Mouse (Mus musculus) neural tube, embryonic 11.5 days (tissue): Measurements from ENCODE around the gene Kl. TPM values are rescaled to one million over a fixed set of nuclear protein-coding genes. Genes with fewer than 3 reads are reported as not detected.
A peak's percentile ranks its signal among the peaks of the same experiment; 100 is the strongest.

Source experiments
- ATAC-seq: fragments of 200-750 bp; cut with Nextera tagmentation; 2 replicates; pipeline ENCODE4 v1.8.0; 2017; ENCODE audit warnings: moderate number of reproducible peaks, mild to moderate bottlenecking, moderate TSS enrichment, moderate library complexity; ENCODE audit not compliant: insufficient read depth, low FRiP score, low TSS enrichment
- DNase-seq: peaks from one replicate; pipeline ENCODE4 v3.0.0-alpha.2; 2015; ENCODE audit warnings: low spot score
- H3K27ac ChIP-seq: fragments of 300-500 bp; sonication (generic); 2 replicates; pipeline ENCODE4 v1.5.1; 2014; ENCODE audit warnings: low read depth, mild to moderate bottlenecking, low read length
- H3K27me3 ChIP-seq: fragments of 300-500 bp; sonication (generic); 2 replicates; pipeline ENCODE4 v1.6.1; 2014; ENCODE audit warnings: mild to moderate bottlenecking, low read length, mixed read lengths; ENCODE audit not compliant: control insufficient read depth, insufficient read depth
- H3K36me3 ChIP-seq: fragments of 300-500 bp; sonication (generic); 2 replicates; pipeline ENCODE4 v1.6.1; 2014; ENCODE audit warnings: mild to moderate bottlenecking, low read length, moderate library complexity, mixed read lengths; ENCODE audit not compliant: control insufficient read depth, insufficient read depth
- H3K4me1 ChIP-seq: fragments of 300-500 bp; sonication (generic); 2 replicates; pipeline ENCODE4 v1.6.1; 2014; ENCODE audit warnings: low read length, mixed read lengths; ENCODE audit not compliant: control insufficient read depth, insufficient read depth
- H3K4me2 ChIP-seq: fragments of 300-500 bp; sonication (generic); 2 replicates; pipeline ENCODE4 v1.6.1; 2014; ENCODE audit warnings: low read depth, mild to moderate bottlenecking, moderate library complexity
- H3K4me3 ChIP-seq: fragments of 300-500 bp; sonication (generic); 2 replicates; pipeline ENCODE4 v1.5.1; 2014; ENCODE audit warnings: low read depth, low read length
- H3K9ac ChIP-seq: fragments of 300-500 bp; sonication (generic); 2 replicates; pipeline ENCODE4 v1.6.1; 2014; ENCODE audit warnings: mild to moderate bottlenecking, low read length
- H3K9me3 ChIP-seq: fragments of 300-500 bp; sonication (generic); 2 replicates; pipeline ENCODE4 v1.6.1; 2016; ENCODE audit warnings: low read length; ENCODE audit not compliant: control insufficient read depth
- WGBS: fragments of 180-500 bp; shearing (Covaris S2); extraction: QIAGEN DNeasy Blood & Tissue Kit; methylation state at CpG from one replicate; pipeline ENCODE4 v1.1.7; 2014; 5-methylcytosine and 5-hydroxymethylcytosine counted together
- polyA plus RNA-seq: library from polyadenylated mRNA; unstranded; fragments of >200 nt; fragmentation: Nextera tagmentation; extraction: Ambion mirVana; gene quantifications from 2 replicates; pipeline ENCODE4 v1.2.1, GENCODE M21; 2014

Kl gene
- polyA plus RNA-seq, 1 experiment from 2014 or later, result 0.32 TPM

- H3K4me3 ChIP-seq, result no peak overlapping the region
- WGBS, result 76% methylated on average over 5 of the region's 5 CpGs
- no peak for ATAC-seq
Measured at GRCm38 (mm10) chr5:151018450-151018849, 66.0 kb downstream of the Kl start.

GRCm38 (mm10) chr5:151018959-151019358 is 66.6 kb downstream of the Kl start:
- WGBS, result 55% methylated on average over 5 of the region's 5 CpGs
- no peaks in the 10 kb centered on the region for H3K9me3 ChIP-seq
- H3K27me3 ChIP-seq, result no peaks in the 10 kb centered on the region
- H3K4me1 ChIP-seq, result 0 out of 2 replicates have a peak, but pooled peaks cover 3% of the 10 kb centered on the region
- no peak overlapping the region for H3K9ac ChIP-seq
- no peaks in the 10 kb centered on the region for H3K36me3 ChIP-seq
- H3K4me3 ChIP-seq, result no peak overlapping the region
- H3K27ac ChIP-seq, result no peak overlapping the region
- ATAC-seq (no peak), DNase-seq (no peak)
- no peak overlapping the region for H3K4me2 ChIP-seq

More at GRCm38 (mm10) chr5:151018450-151018849, 66.0 kb downstream of the Kl start:
- Histone ChIP-seq H3K9ac (no peak overlapping the region), H3K4me1 (0 out of 2 replicates have a peak, but pooled peaks cover 3% of the 10 kb centered on the region), H3K27ac (no peak overlapping the region), H3K9me3 (no peaks in the 10 kb centered on the region), H3K27me3 (no peaks in the 10 kb centered on the region), H3K36me3 (no peaks in the 10 kb centered on the region), H3K4me2 (no peak overlapping the region)
- no peak for DNase-seq

GRCm38 (mm10) chr5:151020031-151020820 is 67.8 kb downstream of the Kl start:
- WGBS, result 79% methylated on average over 13 of the region's 13 CpGs

GRCm38 (mm10) chr5:151020831-151021230 is 68.4 kb downstream of the Kl start:
- DNase-seq, result no peak
- no peak for ATAC-seq
- Histone ChIP-seq H3K27me3 (no peaks in the 10 kb centered on the region), H3K27ac (no peak overlapping the region), H3K4me2 (no peak overlapping the region), H3K9me3 (no peaks in the 10 kb centered on the region), H3K4me1 (0 out of 2 replicates have a peak, but pooled peaks cover 3% of the 10 kb centered on the region), H3K9ac (no peak overlapping the region), H3K36me3 (no peaks in the 10 kb centered on the region), H3K4me3 (no peak overlapping the region)
- 82% methylated on average over 14 of the region's 14 CpGs for WGBS

More at GRCm38 (mm10) chr5:151020031-151020820, 67.8 kb downstream of the Kl start:
- Histone ChIP-seq H3K9me3 (no peaks in the 10 kb centered on the region), H3K36me3 (no peaks in the 10 kb centered on the region), H3K27me3 (no peaks in the 10 kb centered on the region), H3K27ac (no peak overlapping the region), H3K4me1 (0 out of 2 replicates have a peak, but pooled peaks cover 3% of the 10 kb centered on the region), H3K9ac (no peak overlapping the region), H3K4me2 (no peak overlapping the region), H3K4me3 (no peak overlapping the region)
- DNase-seq (no peak), ATAC-seq (no peak)

- DNase-seq (no peak), ATAC-seq (no peak)
- Histone ChIP-seq H3K27me3 (no peaks in the 10 kb centered on the region), H3K36me3 (no peaks in the 10 kb centered on the region), H3K4me3 (no peak overlapping the region), H3K4me1 (0 out of 2 replicates have a peak, but pooled peaks cover 3% of the 10 kb centered on the region), H3K27ac (no peak overlapping the region), H3K4me2 (no peak overlapping the region), H3K9ac (no peak overlapping the region), H3K9me3 (no peaks in the 10 kb centered on the region)
- WGBS, result 80% methylated on average over 7 of the region's 7 CpGs
Measured at GRCm38 (mm10) chr5:151022026-151022425, 69.6 kb downstream of the Kl start.

GRCm38 (mm10) chr5:151022939-151023338 is 70.5 kb downstream of the Kl start:
- no peak overlapping the region for H3K4me2 ChIP-seq
- H3K27ac ChIP-seq, result no peak overlapping the region
- H3K9ac ChIP-seq, result no peak overlapping the region
- ATAC-seq (no peak), DNase-seq (no peak)
- H3K4me1 ChIP-seq, result 0 out of 2 replicates have a peak, but pooled peaks cover 3% of the 10 kb centered on the region
- H3K27me3 ChIP-seq, result no peaks in the 10 kb centered on the region
- WGBS, result 23% methylated on average over 1 of the region's 1 CpGs
- H3K36me3 ChIP-seq, result no peaks in the 10 kb centered on the region
- no peak overlapping the region for H3K4me3 ChIP-seq
- H3K9me3 ChIP-seq, result no peaks in the 10 kb centered on the region

GRCm38 (mm10) chr5:151023461-151023860 is 71.1 kb downstream of the Kl start:
- no peak overlapping the region for H3K27ac ChIP-seq
- no peak overlapping the region for H3K4me2 ChIP-seq
- H3K4me3 ChIP-seq, result no peak overlapping the region
- DNase-seq, result peak; percentile 26
- H3K27me3 ChIP-seq, result no peaks in the 10 kb centered on the region
- no peak for ATAC-seq
- H3K9ac ChIP-seq, result no peak overlapping the region
- H3K9me3 ChIP-seq, result no peaks in the 10 kb centered on the region
- WGBS, result 12% methylated on average over 8 of the region's 8 CpGs
- 0 out of 2 replicates have a peak, but pooled peaks cover 3% of the 10 kb centered on the region for H3K4me1 ChIP-seq
- no peaks in the 10 kb centered on the region for H3K36me3 ChIP-seq

- H3K9ac ChIP-seq, result no peak overlapping the region
- H3K4me2 ChIP-seq, result no peak overlapping the region
- H3K4me3 ChIP-seq, result no peak overlapping the region
- 0 out of 2 replicates have a peak, but pooled peaks cover 3% of the 10 kb centered on the region for H3K4me1 ChIP-seq
- no peaks in the 10 kb centered on the region for H3K36me3 ChIP-seq
- no peaks in the 10 kb centered on the region for H3K27me3 ChIP-seq
- no peak overlapping the region for H3K27ac ChIP-seq
- no peak for ATAC-seq
- H3K9me3 ChIP-seq, result no peaks in the 10 kb centered on the region
- no peak for DNase-seq
- WGBS, result 72% methylated on average over 2 of the region's 2 CpGs
Measured at GRCm38 (mm10) chr5:151024483-151024882, 72.1 kb downstream of the Kl start.

GRCm38 (mm10) chr5:151026069-151026468 is 73.7 kb downstream of the Kl start:
- no peak for DNase-seq
- WGBS, result 84% methylated on average over 4 of the region's 4 CpGs

More at GRCm38 (mm10) chr5:151026069-151026468, 73.7 kb downstream of the Kl start:
- Histone ChIP-seq H3K27me3 (no peaks in the 10 kb centered on the region), H3K4me2 (no peak overlapping the region), H3K36me3 (no peaks in the 10 kb centered on the region), H3K9me3 (no peaks in the 10 kb centered on the region), H3K9ac (no peak overlapping the region), H3K4me1 (0 out of 2 replicates have a peak, but pooled peaks cover 3% of the 10 kb centered on the region), H3K27ac (no peak overlapping the region), H3K4me3 (no peak overlapping the region)
- no peak for ATAC-seq
